14 mouse cellular contexts compared by ENCODE assay signal in the genomic region with DNA sequence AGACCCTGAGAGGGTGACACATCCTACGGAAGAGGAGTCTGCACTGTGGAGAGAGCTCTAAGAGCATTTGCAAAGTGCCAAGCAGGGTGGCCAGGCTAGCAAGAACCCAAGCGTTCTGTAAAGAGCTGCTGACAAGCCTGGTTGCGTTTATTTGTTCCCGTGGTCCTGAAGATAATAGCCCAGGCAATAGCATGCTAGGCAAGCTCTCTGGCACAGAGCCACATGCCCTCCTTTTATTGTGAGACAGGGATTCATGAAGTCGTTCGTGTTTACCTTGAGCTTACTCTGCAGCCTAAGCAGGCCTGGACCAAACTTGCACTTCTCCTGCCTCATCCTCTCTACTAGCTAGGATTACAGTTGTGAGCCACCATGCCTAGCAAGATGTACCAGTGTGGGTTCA.
"Had no signal": no experiment of that assay in that cellular context is flagged by ENCODE, and none has a peak within 500 bp of the region (broad histone marks: within the 10 kb centered on the region; RNA-seq: fewer than 3 reads in every experiment).

No protein-coding gene starts in this region.

- H3K4me2 ChIP-seq: liver, embryonic 11.5 days; liver, embryonic 15.5 days; midbrain, embryonic 15.5 days; stomach, embryonic 15.5 days had no signal

- H3K9ac ChIP-seq: liver, embryonic 15.5 days; midbrain, embryonic 15.5 days; stomach, embryonic 15.5 days had no signal

- H3K4me3 ChIP-seq: left cerebral cortex, adult 2 months; limb, embryonic 10.5 days; liver, embryonic 15.5 days; midbrain, embryonic 15.5 days; stomach, embryonic 15.5 days had no signal

- H3K36me3 ChIP-seq: limb, embryonic 10.5 days; liver, embryonic 15.5 days; midbrain, embryonic 15.5 days; stomach, embryonic 15.5 days had no signal

- H3K27ac ChIP-seq: left cerebral cortex, adult 2 months; limb, embryonic 10.5 days; liver, embryonic 15.5 days; midbrain, embryonic 15.5 days; stomach, embryonic 15.5 days had no signal

- H3K27me3 ChIP-seq: liver, embryonic 15.5 days; midbrain, embryonic 15.5 days; stomach, embryonic 15.5 days had no signal

- H3K9me3 ChIP-seq: limb, embryonic 10.5 days; liver, embryonic 15.5 days; midbrain, embryonic 15.5 days; stomach, embryonic 15.5 days had no signal

- DNase-seq: kidney, adult 8-10 months; kidney, postnatal 25 days; lung, adult 2 months; lung, postnatal 36 days; right cerebral cortex, postnatal 14 days; thymus, adult 2 months; thymus, postnatal 25 days had no signal

- H3K4me1 ChIP-seq: liver, embryonic 15.5 days had no signal

- ATAC-seq: lung, postnatal 0 days; midbrain, embryonic 15.5 days had no signal
